29 mouse cellular contexts compared by ENCODE assay signal in the genomic region with DNA sequence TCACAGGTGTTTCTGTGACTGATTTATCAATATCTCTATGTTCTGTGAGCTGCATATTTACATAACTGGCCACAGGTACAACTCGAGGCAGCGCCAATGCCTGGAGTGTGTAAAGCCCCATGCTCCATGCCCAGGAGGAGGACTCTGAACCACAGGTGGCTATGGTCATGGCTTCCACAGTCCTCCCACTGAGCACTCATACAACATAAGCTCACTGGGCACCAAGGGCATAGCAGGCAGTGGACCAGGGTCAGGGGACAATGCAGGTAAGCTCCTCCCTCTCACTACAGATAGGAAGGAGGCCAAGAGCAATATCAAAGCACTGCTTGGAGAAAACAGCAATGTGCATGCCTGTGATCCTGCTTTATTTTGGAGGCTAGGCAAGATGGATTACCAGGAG. TPM values are rescaled to one million over a fixed set of nuclear protein-coding genes. Genes with fewer than 3 reads are reported as not detected.
"Had no signal": no experiment of that assay in that cellular context is flagged by ENCODE, and none has a peak within 500 bp of the region (broad histone marks: within the 10 kb centered on the region; RNA-seq: fewer than 3 reads in every experiment).

No protein-coding gene starts in this region.

- H3K9ac ChIP-seq: embryonic facial prominence, embryonic 12.5 days; embryonic facial prominence, embryonic 13.5 days; embryonic facial prominence, embryonic 15.5 days; forebrain, embryonic 12.5 days; forebrain, embryonic 13.5 days; forebrain, embryonic 15.5 days; forebrain, postnatal 0 days had no signal

- DNase-seq: cerebellum, adult 2 months; cerebellum, adult 8-10 months; cerebellum, adult 9-10 months; cerebellum, adult 9-11 months; cerebellum, postnatal 10 days; cerebellum, postnatal 14 days; cerebellum, postnatal 25 days; cerebellum, postnatal 36 days; embryo, embryonic 11 days; forebrain, postnatal 0 days; gastrocnemius, adult 2 months; gastrocnemius, postnatal 10 days; gastrocnemius, postnatal 25 days; gastrocnemius, postnatal 36 days; heart, adult 11 months; heart, adult 18-20 months; heart, adult 2 months had no signal

- H3K9me3 ChIP-seq: embryonic facial prominence, embryonic 10.5 days; embryonic facial prominence, embryonic 12.5 days; embryonic facial prominence, embryonic 13.5 days; embryonic facial prominence, embryonic 15.5 days; forebrain, embryonic 10.5 days; forebrain, embryonic 12.5 days; forebrain, embryonic 13.5 days; forebrain, embryonic 15.5 days had no signal

- H3K27ac ChIP-seq: embryonic facial prominence, embryonic 10.5 days; embryonic facial prominence, embryonic 12.5 days; embryonic facial prominence, embryonic 13.5 days; embryonic facial prominence, embryonic 15.5 days; forebrain, embryonic 10.5 days; forebrain, embryonic 12.5 days; forebrain, embryonic 13.5 days; forebrain, embryonic 15.5 days; gastrocnemius, adult 2 months; heart, adult 2 months had no signal

- ATAC-seq: forebrain, embryonic 13.5 days; forebrain, embryonic 14.5 days; forebrain, embryonic 15.5 days; forebrain, embryonic 16.5 days; forebrain, postnatal 0 days had no signal

- H3K4me2 ChIP-seq: embryonic facial prominence, embryonic 12.5 days; embryonic facial prominence, embryonic 13.5 days; embryonic facial prominence, embryonic 15.5 days; forebrain, embryonic 12.5 days; forebrain, embryonic 13.5 days; forebrain, embryonic 15.5 days had no signal

- H3K4me3 ChIP-seq: embryonic facial prominence, embryonic 10.5 days; embryonic facial prominence, embryonic 12.5 days; embryonic facial prominence, embryonic 13.5 days; embryonic facial prominence, embryonic 15.5 days; erythroblast, embryonic 14.5 days; forebrain, embryonic 10.5 days; forebrain, embryonic 12.5 days; forebrain, embryonic 13.5 days; forebrain, embryonic 15.5 days; gastrocnemius, adult 2 months; heart, adult 2 months had no signal

- H3K4me1 ChIP-seq: embryonic facial prominence, embryonic 12.5 days; embryonic facial prominence, embryonic 13.5 days; embryonic facial prominence, embryonic 15.5 days; forebrain, embryonic 10.5 days; forebrain, embryonic 12.5 days; forebrain, embryonic 13.5 days; forebrain, embryonic 15.5 days had no signal

- H3K27me3 ChIP-seq: embryonic facial prominence, embryonic 12.5 days; embryonic facial prominence, embryonic 13.5 days; embryonic facial prominence, embryonic 15.5 days; forebrain, embryonic 12.5 days; forebrain, embryonic 13.5 days; forebrain, embryonic 15.5 days had no signal

RNA-seq across cellular contexts. Expression of a gene that starts 38.3 kb away (rescaled TPM):
- total RNA-seq: granulocyte monocyte progenitor cell, adult 5-6 weeks had no signal
